Mouse (Mus musculus): ENCODE measurements around the gene E030030I06Rik.
"Not testable (repeated sequence)": the region's sequence is repeated elsewhere in the genome, so short reads cannot be mapped to it uniquely, and the experiment has no call there.

The E030030I06Rik gene

GRCm38 (mm10) chr10:22149073-22149690 is at the start of gene E030030I06Rik:
Gene E030030I06Rik, minus strand, starts transcription at chr10:22149270.
- no peak for DNase-seq

- DNase-seq = not testable (repeated sequence)
Observed at GRCm38 (mm10) chr10:22191035-22191434, 42.0 kb upstream of the E030030I06Rik start.

GRCm38 (mm10) chr10:22176515-22176914 is 27.4 kb upstream of the E030030I06Rik start:
- not testable (repeated sequence) for DNase-seq

GRCm38 (mm10) chr10:22174190-22174487 is 25.1 kb upstream of the E030030I06Rik start:
- DNase-seq = not testable (repeated sequence)

GRCm38 (mm10) chr10:22173335-22174189 is 24.5 kb upstream of the E030030I06Rik start:
- not testable (repeated sequence) for DNase-seq

GRCm38 (mm10) chr10:22172431-22173334 is 23.6 kb upstream of the E030030I06Rik start:
- not testable (repeated sequence) for DNase-seq

GRCm38 (mm10) chr10:22169116-22169515 is 20.0 kb upstream of the E030030I06Rik start:
- DNase-seq = not testable (repeated sequence)

GRCm38 (mm10) chr10:22167061-22167460 is 18.0 kb upstream of the E030030I06Rik start:
- DNase-seq = not testable (repeated sequence)

GRCm38 (mm10) chr10:22166025-22166424 is 17.0 kb upstream of the E030030I06Rik start:
- not testable (repeated sequence) for DNase-seq

- DNase-seq = not testable (repeated sequence)
Observed at GRCm38 (mm10) chr10:22165328-22166003, 16.4 kb upstream of the E030030I06Rik start.

- DNase-seq = peak; percentile 79
Observed at GRCm38 (mm10) chr10:22163705-22164583, 14.9 kb upstream of the E030030I06Rik start.

- not testable (repeated sequence) for DNase-seq
Observed at GRCm38 (mm10) chr10:22163279-22163678, 14.2 kb upstream of the E030030I06Rik start.

- no peak for DNase-seq
Observed at GRCm38 (mm10) chr10:22159581-22160140, 10.6 kb upstream of the E030030I06Rik start.

- DNase-seq = no peak
Observed at GRCm38 (mm10) chr10:22159131-22159561, 10.1 kb upstream of the E030030I06Rik start.

GRCm38 (mm10) chr10:22158310-22158999 is 9.4 kb upstream of the E030030I06Rik start, which contains the start of the genes Raet1e and H60b:
Gene Raet1e, plus strand, starts transcription at chr10:22158569.
Gene H60b, plus strand, starts transcription at chr10:22158586.
- not testable (repeated sequence) for DNase-seq

GRCm38 (mm10) chr10:22154871-22155799 is 6.1 kb upstream of the E030030I06Rik start:
- DNase-seq = no peak

GRCm38 (mm10) chr10:22154127-22154526 is 5.1 kb upstream of the E030030I06Rik start:
- DNase-seq = not testable (repeated sequence)

- not testable (repeated sequence) for DNase-seq
Observed at GRCm38 (mm10) chr10:22153147-22153690, 4.1 kb upstream of the E030030I06Rik start.
